Mouse (Mus musculus) heart, postnatal 0 days (tissue): Measurements from ENCODE around the gene Tgoln1. TPM values are rescaled to one million over a fixed set of nuclear protein-coding genes. Genes with fewer than 3 reads are reported as not detected.

Experiments
- ATAC-seq: fragments of 200-750 bp; cut with Nextera tagmentation; 2 replicates; pipeline ENCODE4 v1.8.0; 2017; ENCODE audit warnings: low read depth, moderate number of reproducible peaks, moderate library complexity; ENCODE audit not compliant: insufficient read depth
- DNase-seq: peaks from one replicate; pipeline ENCODE4 v3.0.0-alpha.2; 2016; ENCODE audit warnings: low spot score
- H3K27ac ChIP-seq: fragments of 300-500 bp; sonication (generic); 2 replicates; pipeline ENCODE4 v1.5.1; 2014; ENCODE audit warnings: low read depth, mild to moderate bottlenecking
- H3K27me3 ChIP-seq: fragments of 300-500 bp; sonication (generic); 2 replicates; pipeline ENCODE4 v1.6.1; 2014; ENCODE audit warnings: low read length, mixed read lengths; ENCODE audit not compliant: control insufficient read depth, insufficient read depth
- H3K36me3 ChIP-seq: fragments of 300-500 bp; sonication (generic); replicated peaks from 2 replicates; pipeline ENCODE4 v1.6.1; 2014; ENCODE audit warnings: low read length, mixed read lengths; ENCODE audit not compliant: control insufficient read depth, insufficient read depth
- H3K4me1 ChIP-seq: fragments of 300-500 bp; sonication (generic); 2 replicates; pipeline ENCODE4 v1.6.1; 2014; ENCODE audit warnings: antibody characterized with exemption; ENCODE audit not compliant: control insufficient read depth, insufficient read depth
- H3K4me2 ChIP-seq: fragments of 300-500 bp; sonication (generic); 2 replicates; pipeline ENCODE4 v1.6.1; 2014; ENCODE audit warnings: low read depth, mild to moderate bottlenecking, low read length, moderate library complexity
- H3K4me3 ChIP-seq: fragments of 300-500 bp; sonication (generic); 2 replicates; pipeline ENCODE4 v1.5.1; 2014; ENCODE audit warnings: low read depth, low read length
- H3K9ac ChIP-seq: fragments of 300-500 bp; sonication (generic); replicated peaks from 2 replicates; pipeline ENCODE4 v1.6.1; 2014; ENCODE audit warnings: low read depth, low read length, mixed read lengths
- H3K9me3 ChIP-seq: fragments of 300-500 bp; sonication (generic); replicated peaks from 2 replicates; pipeline ENCODE4 v1.6.1; 2016; ENCODE audit warnings: low read length; ENCODE audit not compliant: control insufficient read depth
- CTCF ChIP-seq: IDR thresholded peaks from 2 replicates; pipeline ENCODE4 v1.5.1; 2016; ENCODE audit warnings: antibody characterized with exemption, control low read depth, low read depth
- EP300 ChIP-seq: IDR thresholded peaks from 2 replicates; pipeline ENCODE4 v1.6.1; 2016; ENCODE audit warnings: antibody characterized with exemption, low read depth
- WGBS: fragments of 180-500 bp; shearing (Covaris S2); extraction: QIAGEN DNeasy Blood & Tissue Kit; methylation state at CpG from one replicate; pipeline ENCODE4 v1.1.7; 2014; 5-methylcytosine and 5-hydroxymethylcytosine counted together
- polyA plus RNA-seq: library from polyadenylated mRNA; unstranded; fragments of >200 nt; fragmentation: Nextera tagmentation; extraction: Ambion mirVana; gene quantifications from 2 replicates; pipeline ENCODE4 v1.2.1, GENCODE M21; 2015
- total RNA-seq: library from RNA; depleted of rRNA; stranded (reverse); fragments of >200 nt; gene quantifications from 2 replicates; pipeline ENCODE4 v1.2.3, GENCODE M21; 2014; ENCODE audit warnings: low replicate concordance

Gene Tgoln1
- total and polyA plus RNA-seq, 2 experiments from 2014 or later: 16.4 to 21.3 TPM

DNA sequence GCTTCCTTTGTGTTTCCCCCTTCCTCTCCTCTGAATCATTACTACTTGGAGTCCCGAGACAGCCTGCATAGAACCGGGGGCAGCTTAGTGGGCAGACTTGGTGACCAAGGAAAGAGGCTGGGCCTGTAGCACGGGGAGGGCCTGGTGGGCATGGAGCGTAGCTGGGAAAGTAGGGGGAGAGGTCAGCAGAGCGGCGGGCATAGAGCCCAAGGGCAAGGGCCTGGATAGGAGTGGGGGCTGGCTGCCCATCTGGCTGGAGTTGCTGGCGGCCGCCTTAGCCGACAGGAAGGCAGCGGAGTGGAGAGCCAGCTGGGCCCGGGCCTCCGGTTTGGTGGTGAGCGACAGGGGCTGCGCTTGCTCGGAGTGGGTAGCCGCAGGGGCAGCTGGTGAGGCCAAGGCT is 10.5 kb upstream of the Tgoln1 start:
- no peak overlapping the region for H3K4me2 ChIP-seq
- H3K27me3 ChIP-seq: no peaks in the 10 kb centered on the region
- no peak for DNase-seq
- TF ChIP-seq EP300 (no peak), CTCF (no peak)
- H3K4me1 ChIP-seq: no peaks in the 10 kb centered on the region
- peaks cover 48% of the 10 kb centered on the region for H3K36me3 ChIP-seq
- no peak overlapping the region for H3K9ac ChIP-seq
- no peaks in the 10 kb centered on the region for H3K9me3 ChIP-seq
- ATAC-seq: no peak
- 85% methylated on average over 16 of the region's 16 CpGs for WGBS
- H3K27ac ChIP-seq: no peak overlapping the region
- H3K4me3 ChIP-seq: no peak overlapping the region

DNA sequence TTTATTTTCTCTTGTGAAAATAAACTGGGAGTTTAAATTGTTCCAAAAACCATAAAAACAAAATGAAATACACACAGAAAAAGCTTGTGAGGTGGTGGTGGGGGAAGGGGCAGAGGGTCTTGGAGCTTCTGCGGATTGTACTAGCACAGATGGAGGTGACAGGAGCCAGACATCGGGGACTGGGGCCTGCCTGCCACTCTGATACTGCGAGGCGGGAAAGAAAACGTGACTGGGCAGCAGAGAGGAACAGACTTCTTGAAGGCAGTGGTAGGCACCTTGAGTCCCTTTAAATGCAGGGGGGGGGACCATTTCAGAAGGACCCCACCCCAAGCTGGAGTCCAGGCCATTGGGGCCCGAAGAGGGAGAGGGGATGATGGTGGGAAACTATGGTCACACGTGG is 9.6 kb upstream of the Tgoln1 start:
- DNase-seq: no peak
- H3K27me3 ChIP-seq: no peaks in the 10 kb centered on the region

DNA sequence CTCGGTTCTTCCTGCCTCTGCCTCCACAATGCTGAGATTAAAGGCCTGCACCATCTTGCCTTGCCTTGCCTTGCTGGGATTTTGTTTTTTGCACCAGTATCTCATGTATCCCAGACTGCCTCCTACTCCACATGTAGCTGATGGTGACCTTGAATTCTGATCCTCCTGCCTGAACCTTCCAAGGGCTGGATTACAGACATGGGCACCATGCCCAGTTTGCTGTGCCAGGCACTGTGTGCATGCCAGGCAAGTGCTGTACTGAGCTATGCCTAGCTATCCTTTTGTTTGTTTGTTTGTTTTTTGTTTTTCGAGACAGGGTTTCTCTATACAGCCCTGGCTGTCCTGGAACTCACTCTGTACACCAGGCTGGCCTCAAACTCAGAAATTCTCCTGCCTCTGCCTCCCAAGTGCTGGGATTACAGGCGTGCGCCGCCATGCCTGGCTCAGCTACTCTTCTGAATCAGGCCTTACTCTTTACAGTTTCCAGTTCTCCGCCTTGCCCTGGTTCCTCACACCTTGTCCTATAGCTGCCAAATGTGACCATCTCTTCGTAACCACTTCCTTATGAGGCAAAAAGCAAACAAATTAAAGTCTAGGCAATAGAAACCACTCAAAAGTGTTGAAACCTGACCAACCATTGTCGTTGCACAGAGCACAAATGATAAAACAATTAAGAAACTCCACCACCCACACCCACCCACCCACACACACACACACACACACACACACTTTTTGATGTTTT is 7.0 kb upstream of the Tgoln1 start:
- Histone ChIP-seq H3K4me3 (no peak overlapping the region), H3K4me1 (no peaks in the 10 kb centered on the region), H3K27ac (no peak overlapping the region), H3K36me3 (peaks cover 14% of the 10 kb centered on the region; the same call in 1 of the 2 replicates), H3K9me3 (no peaks in the 10 kb centered on the region), H3K27me3 (no peaks in the 10 kb centered on the region), H3K9ac (no peak overlapping the region), H3K4me2 (no peak overlapping the region)
- DNase-seq (no peak), ATAC-seq (no peak)
- 87% methylated on average over 8 of the region's 8 CpGs for WGBS
- TF ChIP-seq CTCF (no peak), EP300 (no peak)

More for the DNA sequence above, 9.6 kb upstream of the Tgoln1 start:
- 73% methylated on average over 7 of the region's 7 CpGs for WGBS
- no peak for ATAC-seq
- Histone ChIP-seq H3K4me3 (no peak overlapping the region), H3K9ac (no peak overlapping the region), H3K9me3 (no peaks in the 10 kb centered on the region), H3K4me1 (no peaks in the 10 kb centered on the region), H3K27ac (no peak overlapping the region), H3K4me2 (no peak overlapping the region), H3K36me3 (peaks cover 39% of the 10 kb centered on the region)
- no peak for TF ChIP-seq CTCF
- TF ChIP-seq EP300: no peak

DNA sequence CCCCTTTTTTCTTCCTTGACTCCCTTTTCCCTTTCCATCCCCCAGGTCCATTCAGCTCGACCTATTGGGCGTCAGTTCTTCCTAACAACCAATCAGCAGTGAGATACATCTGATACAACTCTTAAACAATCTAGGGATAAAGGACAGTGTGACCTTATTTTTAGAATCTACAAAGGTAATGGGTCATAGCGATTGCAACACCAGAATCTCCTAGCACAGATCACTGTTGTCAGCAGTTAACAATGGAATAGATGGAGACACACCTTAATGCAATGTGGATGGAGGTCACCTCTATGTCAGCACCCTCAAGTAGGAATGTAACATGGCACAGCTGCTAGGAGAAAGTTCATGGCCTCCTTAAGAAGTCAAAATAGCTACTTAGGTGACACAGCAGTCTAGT is 6.1 kb upstream of the Tgoln1 start:
- H3K4me3 ChIP-seq: no peak overlapping the region
- TF ChIP-seq EP300: no peak
- TF ChIP-seq CTCF: no peak
- 37% methylated on average over 3 of the region's 3 CpGs for WGBS
- ATAC-seq (no peak), DNase-seq (no peak)
- no peak overlapping the region for H3K27ac ChIP-seq
- no peaks in the 10 kb centered on the region for H3K9me3 ChIP-seq
- peaks cover 12% of the 10 kb centered on the region; the same call in 1 of the 2 replicates for H3K36me3 ChIP-seq
- H3K9ac ChIP-seq: no peak overlapping the region
- H3K27me3 ChIP-seq: no peaks in the 10 kb centered on the region
- H3K4me2 ChIP-seq: no peak overlapping the region
- no peaks in the 10 kb centered on the region for H3K4me1 ChIP-seq

DNA sequence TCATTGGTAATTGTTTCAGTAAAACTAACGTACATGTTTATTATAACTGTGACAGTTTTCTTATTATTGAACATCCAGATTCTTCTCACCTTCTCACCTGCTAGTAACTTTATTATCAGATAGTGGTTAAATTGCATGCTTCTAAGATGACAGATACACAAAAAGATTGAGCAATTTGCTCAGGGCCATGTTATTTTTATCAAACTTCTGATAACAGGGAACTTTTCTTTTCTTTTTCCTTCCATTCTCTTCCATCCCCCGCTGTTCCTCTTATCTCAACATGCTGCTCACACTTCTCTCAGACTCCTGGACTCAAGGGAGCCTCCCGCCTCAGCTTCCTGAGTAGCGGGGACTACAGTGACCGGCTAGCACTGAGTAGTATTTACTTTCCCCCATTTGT is 4.1 kb upstream of the Tgoln1 start:
- Histone ChIP-seq H3K36me3 (no peaks in the 10 kb centered on the region), H3K27me3 (no peaks in the 10 kb centered on the region), H3K4me1 (peaks cover 5% of the 10 kb centered on the region), H3K4me3 (no peak overlapping the region), H3K27ac (no peak overlapping the region), H3K4me2 (no peak overlapping the region), H3K9ac (no peak overlapping the region), H3K9me3 (no peaks in the 10 kb centered on the region)
- no peak for ATAC-seq
- TF ChIP-seq CTCF: no peak
- 50% methylated on average over 5 of the region's 5 CpGs for WGBS
- no peak for DNase-seq

DNA sequence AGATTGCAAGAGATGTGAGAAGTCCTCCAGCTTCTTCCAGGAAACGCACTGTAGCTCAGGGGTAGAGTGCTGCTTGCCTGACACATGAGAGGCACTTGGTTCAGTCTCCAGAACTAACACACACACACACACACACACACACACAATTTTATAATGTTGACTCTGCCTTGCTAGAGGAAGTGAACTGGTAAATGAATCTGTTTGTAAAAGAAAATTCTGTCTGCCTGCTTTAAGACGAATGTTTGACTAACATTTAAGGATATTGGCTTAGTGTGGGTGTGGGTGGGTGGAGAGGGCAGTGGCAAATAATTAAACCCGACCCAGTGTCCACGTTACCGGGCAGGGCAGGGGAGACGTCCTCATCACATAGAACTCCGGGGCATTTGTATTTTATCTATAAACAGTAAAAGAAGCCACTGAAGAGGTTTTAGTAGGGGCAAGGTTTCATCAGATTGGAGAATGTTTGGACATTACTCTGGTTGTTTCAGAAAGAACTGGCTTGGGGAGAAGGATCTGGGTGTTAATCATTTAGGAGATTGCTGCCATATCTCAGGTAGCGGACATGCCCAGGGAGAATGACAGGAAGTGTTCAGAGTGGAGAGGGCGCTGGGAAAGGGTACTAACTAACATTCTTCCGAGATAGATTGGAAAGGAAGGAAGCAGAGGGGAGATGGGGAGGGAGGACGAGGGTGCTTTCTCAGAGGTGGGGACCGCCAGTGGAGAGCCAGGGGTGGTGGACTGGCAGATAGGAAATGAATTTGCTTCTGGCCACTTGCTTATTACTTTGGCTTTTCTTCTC is 3.1 kb upstream of the Tgoln1 start:
- Histone ChIP-seq H3K36me3 (no peaks in the 10 kb centered on the region), H3K4me1 (peaks cover 14% of the 10 kb centered on the region), H3K4me3 (no peak overlapping the region), H3K27me3 (no peaks in the 10 kb centered on the region), H3K9ac (no peak overlapping the region), H3K4me2 (no peak overlapping the region), H3K27ac (no peak overlapping the region), H3K9me3 (no peaks in the 10 kb centered on the region)
- ATAC-seq: no peak
- 33% methylated on average over 12 of the region's 12 CpGs for WGBS
- TF ChIP-seq EP300: no peak
- TF ChIP-seq CTCF: no peak
- no peak for DNase-seq
